Mouse (Mus musculus) right cerebral cortex, postnatal 10 days (tissue): Measurements from ENCODE around the gene Olfr1321.

ENCODE experiments used
- DNase-seq, 2 experiments: peaks; one replicate each; pipeline ENCODE4 v3.0.0; 2021; ENCODE audit warnings: low spot score in 2 of 2

Gene Olfr1321

GRCm38 (mm10) chrX:49734959-49735358 lies at the start of gene Olfr1321:
Gene Olfr1321 (minus strand): TSS chrX:49735059.
- no peak for DNase-seq

- no peak for DNase-seq
These were observed 36.0 kb upstream of the Olfr1321 start for GRCm38 (mm10) chrX:49770828-49771227.

GRCm38 (mm10) chrX:49745192-49745591 lies 10.3 kb upstream of the Olfr1321 start:
- no peak for DNase-seq
